ENCODE assay signal across 8 mouse cellular contexts in the genomic region with DNA sequence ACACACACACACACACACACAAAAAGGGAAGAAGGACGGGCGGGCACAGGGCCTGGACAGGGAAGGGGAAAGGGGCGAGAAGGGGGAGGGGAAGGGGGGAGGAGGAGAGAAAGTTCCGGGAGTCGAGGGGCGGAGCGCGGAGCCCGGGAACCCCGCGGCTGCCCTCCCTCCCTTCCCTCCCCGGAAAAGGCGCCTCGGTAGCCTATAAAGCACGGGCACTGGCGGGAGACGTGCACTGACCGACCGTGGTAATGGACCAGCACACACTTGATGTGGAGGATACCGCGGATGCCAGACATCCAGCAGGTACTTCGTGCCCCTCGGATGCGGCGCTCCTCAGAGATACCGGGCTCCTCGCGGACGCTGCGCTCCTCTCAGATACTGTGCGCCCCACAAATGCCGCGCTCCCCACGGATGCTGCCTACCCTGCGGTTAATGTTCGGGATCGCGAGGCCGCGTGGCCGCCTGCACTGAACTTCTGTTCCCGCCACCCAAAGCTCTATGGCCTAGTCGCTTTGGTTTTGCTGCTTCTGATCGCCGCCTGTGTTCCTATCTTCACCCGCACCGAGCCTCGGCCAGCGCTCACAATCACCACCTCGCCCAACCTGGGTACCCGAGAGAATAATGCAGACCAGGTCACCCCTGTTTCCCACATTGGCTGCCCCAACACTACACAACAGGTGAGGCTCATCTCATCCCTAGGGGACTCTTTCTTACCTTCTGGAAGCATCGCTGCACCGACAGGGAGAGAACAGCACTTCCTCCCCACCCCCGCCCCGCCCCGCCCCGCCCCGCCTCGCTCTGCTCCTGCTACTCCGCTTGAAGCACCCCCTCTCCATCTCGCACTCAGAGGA. TPM values are rescaled to one million over a fixed set of nuclear protein-coding genes. Genes with fewer than 3 reads are reported as not detected.
DNase-seq lines count a peak whose midpoint lies in the region; ATAC-seq and TF ChIP-seq lines count a peak whose summit lies in the region.

Tnfsf9 (plus strand) TSS at position 145 of the 854 bp plus-strand sequence.

- 0 out of 2 replicates have a peak, but pooled peaks cover 4% of the 10 kb centered on the region for H3K4me1 ChIP-seq in intestine, postnatal 0 days (replicated peaks; ENCODE audit: control insufficient read depth, insufficient read depth, low read length)

- H3K9me3 ChIP-seq in intestine, postnatal 0 days (ENCODE audit: control insufficient read depth), result no peaks in the 10 kb centered on the region

- peak within 1 kb of the TSS; percentile 60 for H3K4me3 ChIP-seq in intestine, postnatal 0 days (ENCODE audit: low read depth, low read length)

- DNase-seq in A20 (ENCODE audit: low read depth, low spot score) (peak; percentile 79), adipocyte (ENCODE audit: low spot score) (no peak)
- peak; percentile 53 for DNase-seq in CD4-positive, CD25-positive, alpha-beta regulatory T cell, adult 2 months (ENCODE audit: low read depth, low spot score)
- peak; percentile 52 for DNase-seq in cerebellum, adult 8-10 months
- DNase-seq in gastrocnemius, postnatal 10 days, result peak; percentile 30
- DNase-seq in lung, postnatal 10 days, result peak; percentile 29
- peak; percentile 46 for DNase-seq in skeletal muscle tissue, adult 2 months (ENCODE audit: low read depth, low spot score)

- under 1% methylated on average over 57 of the region's 61 CpGs for WGBS in intestine, postnatal 0 days

- H3K9ac ChIP-seq in intestine, postnatal 0 days (ENCODE audit: low read depth, low read length), result peak within 1 kb of the TSS; percentile 50

- H3K27ac ChIP-seq in intestine, postnatal 0 days (ENCODE audit: low read depth, low read length), result no peak within 1 kb of the TSS

- peak within 1 kb of the TSS; percentile 92 for H3K4me2 ChIP-seq in intestine, postnatal 0 days (replicated peaks; ENCODE audit: low read depth)

- TF ChIP-seq CTCF in intestine, postnatal 0 days (IDR thresholded peaks at IDR 0.05; ENCODE audit: low read depth), result no peak

- H3K27me3 ChIP-seq in intestine, postnatal 0 days (replicated peaks; ENCODE audit: control insufficient read depth, insufficient read depth, low read length), result no peaks in the 10 kb centered on the region

- ATAC-seq in intestine, postnatal 0 days, result peak; percentile 47; the same call in 1 of the 2 replicates

- H3K36me3 ChIP-seq in intestine, postnatal 0 days (ENCODE audit: control insufficient read depth, insufficient read depth), result no peaks in the 10 kb centered on the region

RNA-seq across cellular contexts. Expression of gene Tnfsf9, which starts in this region (rescaled TPM):
- total RNA-seq in gastrocnemius, postnatal 10 days (2021), result under 1 TPM; 0.42 to 0.95 TPM
- polyA plus RNA-seq in intestine, postnatal 0 days (2015; fragmentation: Nextera tagmentation; extraction: Ambion mirVana), result 1.2 and 1.6 TPM in 2 replicates

Comparison
In these comparisons a context has a peak if more than half of its experiments do, and no peak if none do; other contexts are left out.
1. Peak in DNase-seq in gastrocnemius, postnatal 10 days; RNA of the gene not detected or under 1 TPM.